Mouse (Mus musculus): Measurements from ENCODE around the gene Slc30a7. TPM values are rescaled to one million over a fixed set of nuclear protein-coding genes. Genes with fewer than 3 reads are reported as not detected.

Slc30a7 gene
- total and polyA plus RNA-seq, 3 experiments = 15.0 to 38.9 (median 25.3) TPM

- TF ChIP-seq MEF2A (IDR thresholded peaks at IDR 0.05; ENCODE audit: borderline replicate concordance, low read depth, low read length) (no peak), SMC3 (IDR thresholded peaks at IDR 0.05; ENCODE audit: low read depth, low read length) (no peak), MXI1 (IDR thresholded peaks at IDR 0.05; ENCODE audit: low read depth, low read length) (no peak), TCF12 (IDR thresholded peaks at IDR 0.05; ENCODE audit: low read depth, low read length) (no peak), USF1 (IDR thresholded peaks at IDR 0.05; ENCODE audit: low read depth, low read length) (no peak), JUND (conservative IDR thresholded peaks at IDR 0.05; ENCODE audit: low read depth, low read length) (no peak), CHD1 (IDR thresholded peaks at IDR 0.05; ENCODE audit: low read depth, low read length) (no peak), BHLHE40 (IDR thresholded peaks at IDR 0.05; ENCODE audit: low read depth, low read length) (no peak), EP300 (IDR thresholded peaks at IDR 0.05; ENCODE audit: low read length) (no peak), TBP (conservative IDR thresholded peaks at IDR 0.05; ENCODE audit: low read depth, low read length) (no peak), POLR2A (IDR thresholded peaks at IDR 0.05; ENCODE audit: low read depth, low read length) (no peak), MAFK (IDR thresholded peaks at IDR 0.05; ENCODE audit: insufficient replicate concordance, low read length) (no peak), JUN (IDR thresholded peaks at IDR 0.05; ENCODE audit: insufficient read depth, low read depth, low read length) (no peak), HCFC1 (IDR thresholded peaks at IDR 0.05; ENCODE audit: low read depth, low read length) (no peak), MAX (IDR thresholded peaks at IDR 0.05; ENCODE audit: low read length) (no peak), POLR2AphosphoS2 (IDR thresholded peaks at IDR 0.05; ENCODE audit: low read depth, low read length) (no peak), USF2 (conservative IDR thresholded peaks at IDR 0.05; ENCODE audit: low read depth, low read length) (no peak)
- Histone ChIP-seq H3K27me3 (replicated peaks) (no peaks in the 10 kb centered on the region), H3K36me3 (replicated peaks in 1 of 2; ENCODE audit: control insufficient read depth in 1 of 2, insufficient read depth in 1 of 2, low read length in 1 of 2) (peaks cover 45 to 78% of the 10 kb centered on the region in 2 experiments), H3K4me3 (replicated peaks in 1 of 3; ENCODE audit: low read depth in 2 of 3, low read length in 2 of 3, poor library complexity in 1 of 3) (no peak overlapping the region), H3K9me3 (replicated peaks; ENCODE audit: low read length) (no peaks in the 10 kb centered on the region), H3K27ac (ENCODE audit: insufficient read depth, low read depth) (no peak overlapping the region), H3K4me1 (ENCODE audit: control insufficient read depth in 1 of 2, insufficient read depth in 2 of 2) (no peaks in the 10 kb centered on the region), H3K9ac (ENCODE audit: insufficient read depth, low read depth) (no peak overlapping the region), H3K4me2 (ENCODE audit: insufficient read depth, low read depth, poor library complexity, severe bottlenecking) (no peak overlapping the region), H3K79me2 (replicated peaks; ENCODE audit: control insufficient read depth, extremely low read depth, insufficient read depth, poor library complexity, severe bottlenecking) (0 out of 2 replicates have a peak, but pooled peaks cover 2% of the 10 kb centered on the region)
- in situ Hi-C loops (cut with MboI; ENCODE audit: low pct_ligation_motif_present, low pct_unique_long_range_greater_than_20kb, low sequenced_read_pairs) (no loop called here), dilution Hi-C loops (cut with MboI; ENCODE audit: extremely low pct_ligation_motif_present, extremely low pct_unique_long_range_greater_than_20kb, low sequenced_read_pairs) (no loop called here)
- DNase-seq (ENCODE audit: extremely low read depth) = no peak
Observed at GRCm38 (mm10) chr3:115983217-115983616, 24.0 kb downstream of the Slc30a7 start.

GRCm38 (mm10) chr3:115979000-115979399, 28.2 kb downstream of the Slc30a7 start:
- Histone ChIP-seq H3K9ac (ENCODE audit: insufficient read depth, low read depth) (no peak overlapping the region), H3K36me3 (replicated peaks in 1 of 2; ENCODE audit: control insufficient read depth in 1 of 2, insufficient read depth in 1 of 2, low read length in 1 of 2) (peaks cover 46 to 82% of the 10 kb centered on the region in 2 experiments), H3K79me2 (replicated peaks; ENCODE audit: control insufficient read depth, extremely low read depth, insufficient read depth, poor library complexity, severe bottlenecking) (no peaks in the 10 kb centered on the region), H3K9me3 (replicated peaks; ENCODE audit: low read length) (no peaks in the 10 kb centered on the region), H3K27ac (ENCODE audit: insufficient read depth, low read depth) (no peak overlapping the region), H3K4me1 (ENCODE audit: control insufficient read depth in 1 of 2, insufficient read depth in 2 of 2) (no peaks in the 10 kb centered on the region), H3K4me2 (ENCODE audit: insufficient read depth, low read depth, poor library complexity, severe bottlenecking) (no peak overlapping the region), H3K4me3 (replicated peaks in 1 of 3; ENCODE audit: low read depth in 2 of 3, low read length in 2 of 3, poor library complexity in 1 of 3) (no peak overlapping the region), H3K27me3 (replicated peaks) (no peaks in the 10 kb centered on the region)
- dilution Hi-C loops (cut with MboI; ENCODE audit: extremely low pct_ligation_motif_present, extremely low pct_unique_long_range_greater_than_20kb, low sequenced_read_pairs) (no loop called here), in situ Hi-C loops (cut with MboI; ENCODE audit: low pct_ligation_motif_present, low pct_unique_long_range_greater_than_20kb, low sequenced_read_pairs) (no loop called here)
- DNase-seq (ENCODE audit: extremely low read depth) = peak; percentile 32
- TF ChIP-seq ZMIZ1 (IDR thresholded peaks at IDR 0.05; ENCODE audit: low read depth, low read length) (no peak), JUND (conservative IDR thresholded peaks at IDR 0.05; ENCODE audit: low read depth, low read length) (no peak), RCOR1 (conservative IDR thresholded peaks at IDR 0.05; ENCODE audit: low read depth, low read length) (no peak), IRF4 (IDR thresholded peaks at IDR 0.05; ENCODE audit: low read depth, low read length) (no peak), HCFC1 (IDR thresholded peaks at IDR 0.05; ENCODE audit: low read depth, low read length) (no peak), UBTF (IDR thresholded peaks at IDR 0.05; ENCODE audit: low read depth, low read length) (no peak), NELFE (IDR thresholded peaks at IDR 0.05; ENCODE audit: low read depth, low read length) (no peak), NRF1 (IDR thresholded peaks at IDR 0.05; ENCODE audit: low read depth, low read length) (no peak), KAT2A (IDR thresholded peaks at IDR 0.05; ENCODE audit: insufficient replicate concordance, low read length) (no peak), TCF12 (IDR thresholded peaks at IDR 0.05; ENCODE audit: low read depth, low read length) (no peak), BHLHE40 (IDR thresholded peaks at IDR 0.05; ENCODE audit: low read depth, low read length) (no peak), MAZ (IDR thresholded peaks at IDR 0.05; ENCODE audit: low read depth, low read length) (no peak), SIN3A (IDR thresholded peaks at IDR 0.05; ENCODE audit: low read length) (no peak), JUN (IDR thresholded peaks at IDR 0.05; ENCODE audit: insufficient read depth, low read depth, low read length) (no peak), MYC (IDR thresholded peaks at IDR 0.05; ENCODE audit: low read depth, low read length) (no peak), CHD2 (IDR thresholded peaks at IDR 0.05; ENCODE audit: low read length) (no peak), MXI1 (IDR thresholded peaks at IDR 0.05; ENCODE audit: low read depth, low read length) (no peak), USF2 (conservative IDR thresholded peaks at IDR 0.05; ENCODE audit: low read depth, low read length) (no peak), POLR2AphosphoS2 (IDR thresholded peaks at IDR 0.05; ENCODE audit: low read depth, low read length) (no peak), ETS1 (conservative IDR thresholded peaks at IDR 0.05; ENCODE audit: low read depth, low read length) (no peak), ELF1 (IDR thresholded peaks at IDR 0.05; ENCODE audit: low read depth, low read length) (no peak), ZKSCAN1 (IDR thresholded peaks at IDR 0.05; ENCODE audit: borderline replicate concordance, low read depth, low read length) (no peak), MEF2A (IDR thresholded peaks at IDR 0.05; ENCODE audit: borderline replicate concordance, low read depth, low read length) (no peak), MAX (IDR thresholded peaks at IDR 0.05; ENCODE audit: low read length) (no peak), POLR2A (IDR thresholded peaks at IDR 0.05; ENCODE audit: low read depth, low read length) (no peak), TBP (conservative IDR thresholded peaks at IDR 0.05; ENCODE audit: low read depth, low read length) (no peak)
